Mouse (Mus musculus): ENCODE measurements at regions not wholly inside any gene's neighbourhood (a gene's known extent, or its start where the extent isn't known, plus 50 kb on each side); places are given as distances from the start of the nearest gene placed in this dataset.

DNA sequence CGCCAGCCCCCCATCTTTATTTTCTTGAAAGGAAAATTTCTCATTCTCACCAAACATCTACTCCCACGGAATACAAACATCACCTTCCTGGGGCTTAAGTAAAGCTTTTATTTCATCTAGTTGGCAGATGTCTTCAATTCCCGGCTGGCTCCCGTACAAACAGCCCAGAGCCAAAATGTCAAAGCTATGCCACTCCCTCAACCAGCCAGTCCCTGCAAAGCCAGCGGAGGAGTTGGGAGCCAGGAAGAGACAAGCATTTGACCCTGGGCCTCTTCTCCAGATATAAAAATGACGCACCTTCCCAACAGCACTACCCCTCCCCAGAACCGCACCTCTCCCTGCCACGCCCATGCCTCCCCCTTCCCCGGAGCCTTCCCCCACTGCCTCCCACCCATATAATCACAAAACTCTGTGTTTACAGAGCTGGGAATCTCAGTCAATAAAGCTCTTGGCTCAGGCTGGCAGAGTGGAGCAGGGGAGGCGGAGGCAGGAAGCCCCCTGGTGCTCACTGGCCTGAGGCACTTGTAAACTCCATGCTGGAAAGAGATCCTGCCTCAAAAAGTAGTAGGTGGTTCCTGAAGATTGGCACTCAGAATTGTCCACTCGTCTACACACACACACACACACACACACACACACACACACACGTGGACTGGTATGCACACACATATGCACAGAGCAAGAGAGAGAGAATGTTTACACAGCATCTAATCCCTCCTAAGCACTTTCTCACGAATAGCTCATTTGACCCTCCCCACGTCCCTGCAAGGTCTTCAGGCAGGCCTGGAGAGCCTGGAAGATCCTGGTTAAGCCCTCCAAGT, 60.9 kb upstream of the Foxk1 start:
- no peak for TF ChIP-seq POLR2A (IDR thresholded peaks at IDR 0.05; ENCODE audit: control insufficient read depth, low read depth, low read length)
- no peak for TF ChIP-seq CTCF (IDR thresholded peaks at IDR 0.05; ENCODE audit: control insufficient read depth, insufficient read depth, insufficient replicate concordance, low read depth, low read length)

Measured in testis, adult 2 months (tissue).